Mouse (Mus musculus): ENCODE results near the gene Asb15.

Asb15 gene

GRCm38 (mm10) chr6:24606512-24606911, 78.6 kb downstream of the Asb15 start:
- in situ Hi-C loops (cut with MboI, MseI), result loop anchor here (10.0 kb wide), 1 partner anchor 1422 kb away; no protein-coding TSS in a partner anchor

GRCm38 (mm10) chr6:24607531-24607930, 79.6 kb downstream of the Asb15 start:
- in situ Hi-C loops (cut with MboI, MseI), result loop anchor here (10.0 kb wide), 1 partner anchor 1423 kb away; no protein-coding TSS in a partner anchor

- in situ Hi-C loops (cut with MboI, MseI), result loop anchor here (10.0 kb wide), 1 partner anchor 1423 kb away; no protein-coding TSS in a partner anchor
Measured at GRCm38 (mm10) chr6:24608129-24608528, 80.2 kb downstream of the Asb15 start.

GRCm38 (mm10) chr6:24608682-24609081, 80.7 kb downstream of the Asb15 start:
- in situ Hi-C loops (cut with MboI, MseI), result loop anchor here (10.0 kb wide), 1 partner anchor 1424 kb away; no protein-coding TSS in a partner anchor

DNA sequence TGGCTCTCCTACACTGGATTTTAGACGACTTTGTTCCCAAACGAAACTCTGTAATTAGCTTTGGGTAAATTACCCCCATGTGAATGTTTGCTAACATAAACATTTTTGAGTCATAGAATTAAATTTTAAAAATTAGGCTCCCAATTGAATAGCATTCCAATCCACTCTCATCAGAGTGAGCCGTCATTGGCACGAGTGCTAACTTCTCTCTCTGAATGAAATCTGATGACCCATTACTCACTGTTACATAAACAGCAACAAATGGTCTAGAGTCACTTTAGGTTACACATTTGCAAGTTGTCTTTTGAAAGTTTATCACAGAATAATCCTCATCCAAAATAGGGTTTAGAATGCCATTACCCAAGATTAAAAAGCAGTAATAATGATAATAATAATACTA, 81.6 kb downstream of the Asb15 start:
- in situ Hi-C loops (cut with MboI, MseI), result loop anchor here (10.0 kb wide), 1 partner anchor 1425 kb away; no protein-coding TSS in a partner anchor

DNA sequence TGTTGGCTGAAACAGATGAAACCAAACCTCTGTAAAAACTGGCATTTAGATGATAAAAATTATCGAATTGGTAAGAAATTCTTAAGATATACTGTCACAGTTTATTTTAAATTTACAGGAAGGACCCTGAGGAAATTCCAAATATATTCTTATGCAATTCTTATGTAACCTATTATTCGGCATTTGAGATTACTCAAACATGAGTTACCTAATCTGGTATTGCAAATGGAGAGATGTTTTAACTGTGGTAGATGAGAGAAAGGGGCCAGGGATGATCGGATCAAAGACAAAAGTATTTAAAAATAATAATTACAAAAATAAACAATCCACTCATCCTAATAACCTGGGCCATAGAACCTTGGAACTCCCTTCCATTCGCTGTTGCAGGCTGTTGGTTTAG, 82.4 kb downstream of the Asb15 start:
- in situ Hi-C loops (cut with MboI, MseI), result no loop called here

GRCm38 (mm10) chr6:24612074-24612755, 84.3 kb downstream of the Asb15 start:
- in situ Hi-C loops (cut with MboI, MseI), result no loop called here

GRCm38 (mm10) chr6:24613346-24613745, 85.4 kb downstream of the Asb15 start:
- in situ Hi-C loops (cut with MboI, MseI), result no loop called here

DNA sequence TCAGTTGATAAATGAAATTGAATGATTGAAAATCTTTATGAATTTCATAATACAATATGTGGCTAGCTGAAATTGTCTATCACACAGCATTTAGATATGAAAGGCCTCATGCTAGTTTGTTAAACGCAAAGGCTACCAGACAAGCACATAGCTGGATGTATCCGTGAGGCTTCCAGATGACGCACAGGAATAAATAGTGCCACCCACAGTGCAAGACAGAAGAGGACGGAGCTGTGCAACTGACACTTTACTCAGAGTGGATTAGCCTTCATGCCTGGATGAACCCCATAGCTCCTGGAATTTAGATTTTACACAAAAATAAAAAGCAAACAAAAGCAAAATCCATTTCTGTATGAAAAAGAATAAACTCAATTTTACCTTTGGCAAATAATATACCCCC, 86.0 kb downstream of the Asb15 start:
- in situ Hi-C loops (cut with MboI, MseI), result no loop called here

GRCm38 (mm10) chr6:24616746-24617145, 88.8 kb downstream of the Asb15 start:
- in situ Hi-C loops (cut with MboI, MseI), result loop anchor here (5.0 kb wide), 1 partner anchor 74 kb away; no protein-coding TSS in a partner anchor

DNA sequence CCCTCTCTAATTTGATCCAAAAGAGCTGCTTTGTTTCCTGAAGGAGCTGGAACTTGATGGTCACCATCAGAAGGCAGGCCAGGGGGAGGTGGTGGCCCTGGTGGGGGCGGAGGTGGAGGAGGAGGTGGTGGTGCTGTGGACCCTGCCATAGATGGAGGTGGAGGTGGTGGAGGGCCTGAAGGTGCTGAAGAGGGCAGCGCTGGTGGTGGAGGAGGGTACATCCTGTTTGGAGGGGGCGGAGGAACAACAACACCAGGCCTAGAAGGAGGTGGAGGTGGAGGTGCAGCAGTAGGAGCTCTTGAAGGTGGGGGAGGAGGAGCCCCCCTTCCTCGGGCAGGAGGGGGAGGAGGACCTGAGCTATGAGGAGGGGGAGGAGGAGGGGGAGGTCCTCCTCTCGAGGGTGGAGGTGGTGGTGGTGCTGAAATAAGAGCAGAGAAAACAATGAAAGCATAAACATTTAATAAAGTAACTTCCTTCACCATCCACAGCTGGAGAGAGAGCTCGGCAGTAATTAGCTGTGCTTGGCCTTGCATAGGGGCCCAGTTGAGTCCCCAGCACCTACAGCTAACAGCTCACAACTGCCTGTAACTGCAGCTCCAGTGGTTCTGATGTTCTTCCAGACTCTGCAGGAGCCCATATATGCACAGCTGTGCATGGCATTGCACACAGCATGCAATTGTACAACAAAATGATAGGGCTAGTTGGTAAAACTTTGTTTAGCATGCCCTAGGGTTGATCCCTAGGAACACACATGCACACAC, 91.5 kb downstream of the Asb15 start:
- in situ Hi-C loops (cut with MboI, MseI), result loop anchor here (5.0 kb wide), 1 partner anchor 77 kb away; no protein-coding TSS in a partner anchor

- in situ Hi-C loops (cut with MboI, MseI), result no loop called here
Measured at GRCm38 (mm10) chr6:24620936-24621335, 93.0 kb downstream of the Asb15 start.

DNA sequence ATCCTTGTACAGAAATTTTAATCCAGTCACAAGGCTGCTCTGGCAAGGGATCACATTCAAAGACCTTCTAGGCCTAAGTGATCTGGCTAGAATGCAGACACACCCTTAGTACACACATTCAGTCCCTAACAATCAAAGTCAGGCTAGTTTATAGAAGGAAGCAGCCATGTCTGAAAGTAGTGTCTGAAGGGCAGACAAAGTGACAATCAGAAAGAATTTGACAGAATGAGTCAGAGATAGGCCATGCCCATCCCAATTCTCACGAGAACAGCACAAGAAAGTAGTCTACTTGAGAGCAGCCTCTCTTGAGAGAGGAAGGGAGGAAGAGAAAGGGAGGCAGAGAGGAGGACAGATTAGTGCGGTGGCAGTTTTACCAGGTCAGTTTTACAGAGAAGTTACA, 94.2 kb downstream of the Asb15 start:
- in situ Hi-C loops (cut with MboI, MseI), result no loop called here

Data from T-helper 1 cell (primary cell).